Mouse (Mus musculus) left cerebral cortex, postnatal 14 days (tissue): ENCODE measurements around the gene Ggt7. TPM values are rescaled to one million over a fixed set of nuclear protein-coding genes. Genes with fewer than 3 reads are reported as not detected.
"Not testable (repeated sequence)": the region's sequence is repeated elsewhere in the genome, so short reads cannot be mapped to it uniquely, and the experiment has no call there.

Experiments used
- DNase-seq, 2 experiments: peaks; one replicate each; pipeline ENCODE4 v3.0.0; 2021 to 2022; ENCODE audit warnings: low spot score in 2 of 2, mixed read lengths in 1 of 2
- intact Hi-C: fragments of 180-260 bp; cut with DNase I; formaldehyde crosslinking; loops from one replicate; pipeline ENCODE4 v1.15.1; 2025
- total RNA-seq, 2 experiments: library from RNA; stranded (reverse); gene quantifications; 2 replicates each; pipeline ENCODE4 v1.2.3; 2021

The Ggt7 gene
- total RNA-seq, 2 experiments from 2014 or later = 112 to 120 TPM

- peak; percentile 88 to 90 for DNase-seq
- intact Hi-C loops = loop anchor here (5.0 kb wide), 1 partner anchor 253 kb away; no protein-coding TSS in a partner anchor
Observed at GRCm38 (mm10) chr2:155514666-155515065, 3.4 kb downstream of the Ggt7 start.

- intact Hi-C loops = no loop called here
- peak; percentile 50 to 51 for DNase-seq
Observed at GRCm38 (mm10) chr2:155513543-155513942, 4.5 kb downstream of the Ggt7 start.

- DNase-seq = no peak
Observed at GRCm38 (mm10) chr2:155512479-155512878, 5.6 kb downstream of the Ggt7 start.

GRCm38 (mm10) chr2:155507721-155508470, 10.1 kb downstream of the Ggt7 start:
- DNase-seq = peak in 1 of 2 experiments; percentile 52

More at GRCm38 (mm10) chr2:155512479-155512878, 5.6 kb downstream of the Ggt7 start:
- intact Hi-C loops = no loop called here

GRCm38 (mm10) chr2:155505811-155506210, 12.2 kb downstream of the Ggt7 start:
- intact Hi-C loops = no loop called here

More at GRCm38 (mm10) chr2:155507721-155508470, 10.1 kb downstream of the Ggt7 start:
- intact Hi-C loops = no loop called here

GRCm38 (mm10) chr2:155504440-155505355, 13.3 kb downstream of the Ggt7 start:
- DNase-seq = peak in 1 of 2 experiments; percentile 60
- intact Hi-C loops = no loop called here

More at GRCm38 (mm10) chr2:155505811-155506210, 12.2 kb downstream of the Ggt7 start:
- no peak for DNase-seq

- no peak for DNase-seq
- intact Hi-C loops = no loop called here
Observed at GRCm38 (mm10) chr2:155502596-155502995, 15.4 kb downstream of the Ggt7 start.

GRCm38 (mm10) chr2:155490998-155491397, 27.0 kb downstream of the Ggt7 start:
- intact Hi-C loops = no loop called here
- DNase-seq = no peak

GRCm38 (mm10) chr2:155482021-155482420, 36.0 kb downstream of the Ggt7 start:
- DNase-seq = peak; percentile 41 to 52
- intact Hi-C loops = no loop called here

- DNase-seq = peak; percentile 49 to 68
- intact Hi-C loops = no loop called here
Observed at GRCm38 (mm10) chr2:155473570-155474088, 44.4 kb downstream of the Ggt7 start, which contains the start of gene Ncoa6. Gene Ncoa6, minus strand, starts transcription at chr2:155473894.

- intact Hi-C loops = no loop called here
- DNase-seq = peak; percentile 20 to 37
Observed at GRCm38 (mm10) chr2:155472671-155473569, 45.1 kb downstream of the Ggt7 start.

GRCm38 (mm10) chr2:155466861-155467260, 51.2 kb downstream of the Ggt7 start:
- intact Hi-C loops = no loop called here
- no peak for DNase-seq

- DNase-seq = peak in 1 of 2 experiments; percentile 23
- intact Hi-C loops = no loop called here
Observed at GRCm38 (mm10) chr2:155453591-155453990, 64.4 kb downstream of the Ggt7 start.

GRCm38 (mm10) chr2:155451256-155451655, 66.8 kb downstream of the Ggt7 start:
- DNase-seq = no peak
- intact Hi-C loops = no loop called here

- intact Hi-C loops = not testable (repeated sequence)
Observed at GRCm38 (mm10) chr2:155447906-155448305, 70.1 kb downstream of the Ggt7 start.

GRCm38 (mm10) chr2:155443446-155443845, 74.6 kb downstream of the Ggt7 start:
- intact Hi-C loops = no loop called here

More at GRCm38 (mm10) chr2:155447906-155448305, 70.1 kb downstream of the Ggt7 start:
- not testable (repeated sequence) for DNase-seq

GRCm38 (mm10) chr2:155442916-155443315, 75.1 kb downstream of the Ggt7 start:
- intact Hi-C loops = no loop called here
- DNase-seq = no peak

More at GRCm38 (mm10) chr2:155443446-155443845, 74.6 kb downstream of the Ggt7 start:
- DNase-seq = no peak
